Mouse (Mus musculus) liver, adult 2 months (tissue): ENCODE measurements around the gene Mafg.

ENCODE experiments used
- CTCF ChIP-seq: fragments of 200-500 bp; IDR thresholded peaks from 2 replicates; pipeline ENCODE4 v1.5.1; 2011; ENCODE audit warnings: low read depth, low read length, control low read depth
- POLR2A ChIP-seq: fragments of 200-500 bp; IDR thresholded peaks from 2 replicates; pipeline ENCODE4 v1.6.1; 2011; ENCODE audit warnings: low read length, control low read depth; ENCODE audit not compliant: insufficient read depth; ENCODE audit errors: extremely low read depth

DNA sequence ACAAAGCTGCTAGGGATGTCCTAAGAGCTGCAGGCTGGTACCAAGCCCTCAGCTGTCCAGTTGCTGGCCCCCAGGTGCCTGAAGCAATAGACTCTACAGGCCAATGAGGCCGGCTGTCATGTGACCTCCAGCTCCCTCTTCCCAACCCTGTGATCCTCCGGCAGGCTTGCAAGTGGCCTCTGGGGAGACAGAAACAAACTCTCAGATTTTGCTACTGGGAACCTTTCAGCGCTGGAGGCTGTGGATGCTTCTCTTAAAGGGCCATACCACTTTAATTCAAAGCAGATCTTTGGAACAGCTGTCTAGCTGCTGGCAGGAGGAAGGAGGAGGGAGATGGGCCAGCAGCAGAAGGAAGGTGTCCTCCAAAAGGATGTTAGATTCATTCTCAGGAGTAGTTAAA lies 33.2 kb upstream of the Mafg start:
- TF ChIP-seq CTCF = no peak
- no peak for TF ChIP-seq POLR2A
